Mouse (Mus musculus) heart, embryonic 16.5 days (tissue): Measurements from ENCODE around the gene Naa40. TPM values are rescaled to one million over a fixed set of nuclear protein-coding genes. Genes with fewer than 3 reads are reported as not detected.

ENCODE experiments used
- ATAC-seq: fragments of 200-750 bp; cut with Nextera tagmentation; replicated peaks from 2 replicates; pipeline ENCODE4 v1.8.0; 2017; ENCODE audit warnings: moderate number of reproducible peaks; ENCODE audit not compliant: insufficient read depth, low FRiP score; ENCODE audit errors: extremely low read depth
- H3K27ac ChIP-seq: fragments of 300-500 bp; sonication (generic); 2 replicates; pipeline ENCODE4 v1.5.1; 2014; ENCODE audit warnings: mild to moderate bottlenecking, low read length, control low read depth, moderate library complexity
- H3K27me3 ChIP-seq: fragments of 300-500 bp; sonication (generic); 2 replicates; pipeline ENCODE4 v1.6.1; 2014; ENCODE audit warnings: low read length, mixed read lengths; ENCODE audit not compliant: control insufficient read depth, insufficient read depth
- H3K36me3 ChIP-seq: fragments of 300-500 bp; sonication (generic); 2 replicates; pipeline ENCODE4 v1.6.1; 2014; ENCODE audit not compliant: control insufficient read depth, insufficient read depth
- H3K4me1 ChIP-seq: fragments of 300-500 bp; sonication (generic); 2 replicates; pipeline ENCODE4 v1.6.1; 2014; ENCODE audit warnings: low read length, mixed read lengths; ENCODE audit not compliant: control insufficient read depth, insufficient read depth
- H3K4me2 ChIP-seq: fragments of 300-500 bp; sonication (generic); 2 replicates; pipeline ENCODE4 v1.6.1; 2014; ENCODE audit warnings: low read depth, mild to moderate bottlenecking, control low read depth, low read length
- H3K4me3 ChIP-seq: fragments of 300-500 bp; sonication (generic); 2 replicates; pipeline ENCODE4 v1.5.1; 2014; ENCODE audit warnings: mild to moderate bottlenecking, control low read depth, low read length
- H3K9ac ChIP-seq: fragments of 300-500 bp; sonication (generic); 2 replicates; pipeline ENCODE4 v1.6.1; 2014; ENCODE audit warnings: low read length, control low read depth
- H3K9me3 ChIP-seq: fragments of 300-500 bp; sonication (generic); replicated peaks from 2 replicates; pipeline ENCODE4 v1.6.1; 2016; ENCODE audit warnings: low read length; ENCODE audit not compliant: control insufficient read depth
- WGBS: fragments of 180-500 bp; shearing (Covaris S2); extraction: QIAGEN DNeasy Blood & Tissue Kit; methylation state at CpG from one replicate; pipeline ENCODE4 v1.1.7; 2014; 5-methylcytosine and 5-hydroxymethylcytosine counted together
- polyA plus RNA-seq: library from polyadenylated mRNA; unstranded; fragments of >200 nt; fragmentation: Nextera tagmentation; extraction: Ambion mirVana; gene quantifications from 2 replicates; pipeline ENCODE4 v1.2.1, GENCODE M21; 2015

The Naa40 gene
- polyA plus RNA-seq, 1 experiment from 2014 or later: 59.3 TPM

DNA sequence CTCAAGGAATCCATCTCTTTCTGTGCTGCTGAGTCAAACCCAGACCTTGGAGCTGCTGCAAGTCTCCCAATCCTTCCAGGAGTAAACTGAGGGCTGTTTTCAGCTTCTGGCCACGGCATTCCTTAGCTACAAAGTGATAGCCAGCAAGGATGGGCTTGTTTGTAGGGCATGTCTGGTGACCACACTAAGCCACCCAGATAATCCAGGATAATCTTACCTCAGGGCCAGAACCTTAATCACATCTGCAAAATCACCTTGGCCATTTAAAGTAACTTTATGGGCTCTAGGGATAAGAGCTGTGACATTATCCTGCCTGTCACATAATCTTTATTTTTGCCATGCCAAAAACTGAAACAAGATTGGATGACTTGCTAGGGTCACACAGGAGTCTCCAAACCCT is 28.8 kb downstream of the Naa40 start:
- H3K36me3 ChIP-seq: peaks cover 21% of the 10 kb centered on the region
- H3K9ac ChIP-seq: no peak overlapping the region
- ATAC-seq: no peak
- H3K27me3 ChIP-seq: no peaks in the 10 kb centered on the region
- no peaks in the 10 kb centered on the region for H3K9me3 ChIP-seq
- H3K4me1 ChIP-seq: peaks cover 27% of the 10 kb centered on the region
- no peak overlapping the region for H3K4me3 ChIP-seq
- 69% methylated on average over 1 of the region's 1 CpGs for WGBS
- no peak overlapping the region for H3K4me2 ChIP-seq
- no peak overlapping the region for H3K27ac ChIP-seq

DNA sequence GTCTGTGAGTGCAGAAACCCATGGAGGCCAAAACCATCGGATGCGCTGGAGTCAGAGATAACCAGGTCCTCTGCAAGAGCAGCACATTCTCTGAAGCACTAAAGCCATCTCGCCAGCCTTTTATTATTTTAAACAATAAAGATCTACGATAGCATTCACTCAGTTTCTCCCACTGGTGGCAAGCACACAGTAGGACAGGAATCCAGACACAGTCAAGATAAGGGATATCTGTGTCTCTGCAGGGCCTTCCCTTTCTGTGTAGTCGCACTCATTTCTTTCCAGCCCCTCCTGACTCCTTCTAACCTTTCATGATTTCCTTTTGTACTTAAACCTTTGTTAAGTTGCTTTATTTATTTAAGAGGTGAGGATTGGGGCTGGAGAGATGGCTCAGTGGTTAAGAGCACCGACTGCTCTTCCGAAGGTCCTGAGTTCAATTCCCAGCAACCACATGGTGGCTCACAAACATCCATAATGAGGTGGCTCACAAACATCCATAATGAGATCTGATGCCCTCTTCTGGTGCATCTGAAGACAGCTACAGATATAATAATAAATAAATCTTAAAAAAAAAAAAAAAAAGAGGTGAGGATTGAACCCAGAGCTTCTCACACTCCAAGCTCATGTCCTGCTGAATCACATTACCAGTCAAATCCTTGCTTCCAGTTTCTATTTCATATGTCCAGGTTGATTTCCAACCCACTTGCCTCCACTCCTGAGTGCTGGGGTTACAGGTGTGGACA is 30.9 kb downstream of the Naa40 start:
- Histone ChIP-seq H3K9me3 (no peaks in the 10 kb centered on the region), H3K36me3 (peaks cover 21% of the 10 kb centered on the region), H3K4me3 (no peak overlapping the region), H3K27me3 (no peaks in the 10 kb centered on the region), H3K9ac (no peak overlapping the region), H3K27ac (no peak overlapping the region), H3K4me2 (no peak overlapping the region), H3K4me1 (peaks cover 21% of the 10 kb centered on the region)
- WGBS: 85% methylated on average over 7 of the region's 7 CpGs
- no peak for ATAC-seq

DNA sequence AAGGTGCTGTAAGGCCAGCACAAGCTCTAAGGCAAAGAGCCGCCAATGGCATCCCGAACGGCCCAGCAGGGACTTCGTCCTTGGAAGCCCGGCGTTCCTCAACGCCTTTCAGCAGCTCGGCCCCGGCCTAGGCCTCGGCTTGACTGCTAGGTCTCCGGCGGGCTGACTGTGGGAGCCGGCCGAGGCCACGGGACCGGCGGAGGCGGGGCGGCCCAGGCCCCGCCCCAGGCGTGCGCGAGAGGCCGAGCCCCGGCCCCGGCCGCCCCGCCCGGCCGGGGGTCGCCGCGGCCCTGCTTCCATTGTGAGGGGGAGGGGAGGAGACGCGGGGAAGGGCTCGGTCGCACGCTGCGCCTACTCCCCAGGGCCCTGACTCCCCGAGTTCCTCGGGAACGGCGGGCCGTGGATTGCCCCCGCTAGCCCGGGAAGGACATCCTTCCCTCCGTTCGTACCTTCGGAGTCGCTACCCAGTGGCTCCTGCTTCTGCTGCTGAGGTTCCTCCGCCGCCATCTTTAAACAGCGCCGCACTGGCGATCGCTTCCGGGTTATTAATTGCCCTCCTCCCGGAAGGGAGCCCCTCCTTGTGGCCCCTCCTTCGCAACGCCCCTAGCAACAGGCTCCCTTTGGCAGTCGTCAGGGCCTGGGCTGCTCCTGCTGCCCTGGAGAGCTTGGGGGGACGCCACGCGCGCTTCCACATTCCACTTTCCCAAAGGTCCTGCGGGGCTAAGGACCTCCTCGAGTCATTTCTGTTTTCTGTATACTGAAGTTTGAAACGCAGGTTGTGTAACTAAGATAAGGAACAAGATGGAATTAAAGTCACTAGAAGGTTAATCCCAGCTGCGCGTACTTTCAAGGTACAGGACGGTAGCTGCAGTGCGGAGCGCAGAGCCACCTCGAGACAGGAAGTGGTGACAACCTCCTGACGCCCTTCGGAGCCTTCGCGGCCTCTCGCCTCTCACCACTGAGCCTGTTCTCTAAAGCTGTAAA is 34.9 kb downstream of the Naa40 start, which contains the start of gene Otub1:
TSS of gene Otub1 (minus strand) at position 564 of the 984 bp plus-strand sequence.
- H3K36me3 ChIP-seq: peaks cover 20% of the 10 kb centered on the region
- ATAC-seq: peak; percentile 98
- peak within 1 kb of the TSS; percentile 60 for H3K4me2 ChIP-seq
- peak within 1 kb of the TSS; percentile 95 for H3K4me3 ChIP-seq
- peaks cover 24% of the 10 kb centered on the region for H3K4me1 ChIP-seq
- H3K27ac ChIP-seq: peak within 1 kb of the TSS; percentile 99
- WGBS: under 1% methylated on average over 73 of the region's 79 CpGs
- no peaks in the 10 kb centered on the region for H3K27me3 ChIP-seq
- no peaks in the 10 kb centered on the region for H3K9me3 ChIP-seq
- peak within 1 kb of the TSS; percentile 92 for H3K9ac ChIP-seq

DNA sequence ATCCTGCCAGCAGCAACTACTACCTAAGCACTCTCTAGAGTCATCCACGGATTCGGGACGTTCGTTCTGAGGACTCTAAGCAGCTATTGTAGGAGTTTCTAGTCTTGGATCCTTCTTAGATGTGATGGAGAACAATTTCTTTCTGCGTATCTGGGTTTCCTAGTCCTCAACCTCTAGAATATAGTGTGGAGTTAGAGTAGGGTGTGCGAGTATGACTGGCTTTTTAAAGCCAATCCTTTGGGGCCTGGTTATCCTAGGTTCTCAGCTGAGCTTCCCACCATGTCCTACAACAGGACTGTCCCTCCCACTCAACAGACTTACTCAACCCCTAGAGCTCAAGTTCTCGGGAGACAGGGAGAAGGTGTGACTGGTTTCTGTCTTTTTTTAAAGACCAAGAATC is 35.7 kb downstream of the Naa40 start:
- Histone ChIP-seq H3K9me3 (no peaks in the 10 kb centered on the region), H3K36me3 (peaks cover 24% of the 10 kb centered on the region), H3K4me3 (peak overlapping the region; percentile 95), H3K27ac (peak overlapping the region; percentile 99), H3K9ac (peak overlapping the region; percentile 92), H3K4me1 (peaks cover 24% of the 10 kb centered on the region), H3K27me3 (no peaks in the 10 kb centered on the region), H3K4me2 (peak overlapping the region; percentile 60)
- WGBS: 18% methylated on average over 7 of the region's 7 CpGs
- ATAC-seq: no peak

DNA sequence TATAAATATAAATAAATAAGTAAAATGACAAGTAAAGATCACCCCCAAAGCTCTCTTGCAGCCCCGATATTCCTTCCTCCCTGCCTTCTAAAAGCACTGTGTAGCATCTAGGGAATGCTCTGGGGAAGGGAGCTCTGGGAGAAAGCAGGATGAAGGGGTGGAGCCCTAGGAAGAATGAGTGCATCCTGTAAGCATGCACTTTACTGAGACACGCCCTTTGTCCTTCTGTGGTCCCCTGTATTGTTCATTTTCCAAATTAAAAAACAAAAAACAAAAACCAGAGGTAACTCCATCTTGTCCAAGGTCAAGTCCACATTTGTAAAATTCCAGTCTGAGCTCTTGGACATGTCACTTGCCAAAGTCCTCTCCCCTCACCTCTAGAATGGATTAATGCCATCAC is 36.1 kb downstream of the Naa40 start:
- Histone ChIP-seq H3K9me3 (no peaks in the 10 kb centered on the region), H3K4me2 (peak overlapping the region; percentile 60), H3K27ac (peak overlapping the region; percentile 99), H3K27me3 (no peaks in the 10 kb centered on the region), H3K4me1 (peaks cover 24% of the 10 kb centered on the region), H3K9ac (peak overlapping the region; percentile 92), H3K4me3 (peak overlapping the region; percentile 95), H3K36me3 (peaks cover 28% of the 10 kb centered on the region)
- 37% methylated on average over 2 of the region's 2 CpGs for WGBS
- ATAC-seq: no peak

DNA sequence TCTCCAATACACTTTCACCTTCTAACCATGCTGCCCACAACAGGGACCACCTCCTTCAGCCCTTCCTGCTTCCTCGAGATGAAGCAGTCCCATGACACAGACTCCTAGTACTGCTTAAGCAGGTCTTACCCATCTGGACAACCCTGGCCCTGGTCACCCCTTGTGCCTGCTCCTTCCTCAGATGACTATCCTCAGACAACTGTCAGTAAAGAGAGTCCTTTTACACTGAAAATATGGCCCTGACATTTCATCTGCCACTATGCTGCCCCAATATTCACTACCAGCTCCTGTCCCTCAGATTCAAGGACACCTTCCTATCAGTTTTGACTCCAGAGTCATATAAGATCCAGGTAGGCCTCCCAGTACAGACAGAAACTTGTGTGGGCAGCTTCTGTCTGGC is 40.6 kb downstream of the Naa40 start:
- no peak overlapping the region for H3K27ac ChIP-seq
- ATAC-seq: no peak
- H3K36me3 ChIP-seq: peaks cover 52% of the 10 kb centered on the region
- no peaks in the 10 kb centered on the region for H3K9me3 ChIP-seq
- WGBS: 52% methylated on average over 1 of the region's 1 CpGs
- H3K4me2 ChIP-seq: no peak overlapping the region
- H3K9ac ChIP-seq: no peak overlapping the region
- no peaks in the 10 kb centered on the region for H3K27me3 ChIP-seq
- no peak overlapping the region for H3K4me3 ChIP-seq
- H3K4me1 ChIP-seq: peaks cover 33% of the 10 kb centered on the region

DNA sequence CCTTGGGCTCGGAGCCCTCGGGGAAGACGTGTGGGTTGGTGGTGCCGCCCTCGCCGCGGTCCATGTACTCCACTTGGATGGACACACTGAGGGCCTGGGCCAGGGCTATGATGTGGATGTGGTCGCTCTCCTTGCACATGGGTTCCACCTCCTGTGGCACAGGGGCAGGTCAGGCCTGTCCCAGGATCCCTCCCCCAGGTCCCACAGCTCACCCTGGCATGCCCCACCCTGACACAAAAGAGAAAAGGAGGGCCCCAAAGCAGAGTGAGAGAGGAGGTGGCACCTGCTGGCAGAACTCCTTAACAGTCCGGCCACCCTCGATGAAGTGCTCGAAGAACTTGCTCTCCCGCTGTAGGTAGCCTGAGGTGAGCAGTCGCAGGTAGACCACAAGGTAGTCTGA is 41.9 kb downstream of the Naa40 start:
- no peak overlapping the region for H3K4me3 ChIP-seq

DNA sequence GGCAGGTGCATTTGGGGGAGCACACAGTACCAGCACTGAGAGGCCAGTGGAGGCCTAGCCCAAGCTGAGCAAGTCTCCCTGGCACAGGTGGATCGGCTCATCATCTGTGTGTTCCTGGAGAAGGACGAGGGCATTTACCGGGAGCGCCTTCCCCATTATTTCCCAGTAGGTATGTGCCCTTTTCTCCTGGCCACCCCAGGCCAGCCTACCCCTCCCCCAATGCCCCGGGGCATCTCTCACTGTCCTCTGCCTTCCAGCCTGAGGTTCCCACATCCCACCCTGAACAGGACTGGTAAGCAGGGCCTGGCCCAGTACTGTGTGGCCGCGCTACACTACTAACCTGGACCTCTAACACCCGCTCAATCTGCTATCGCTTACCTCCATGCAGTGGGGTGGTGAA is 43.5 kb downstream of the Naa40 start:
- no peak overlapping the region for H3K4me2 ChIP-seq
- ATAC-seq: no peak
- no peaks in the 10 kb centered on the region for H3K27me3 ChIP-seq
- no peaks in the 10 kb centered on the region for H3K9me3 ChIP-seq
- WGBS: 85% methylated on average over 9 of the region's 9 CpGs
- H3K4me3 ChIP-seq: no peak overlapping the region
- no peak overlapping the region for H3K27ac ChIP-seq
- peaks cover 36% of the 10 kb centered on the region for H3K36me3 ChIP-seq
- H3K4me1 ChIP-seq: peaks cover 20% of the 10 kb centered on the region
- no peak overlapping the region for H3K9ac ChIP-seq

More for the DNA sequence above, 41.9 kb downstream of the Naa40 start:
- Histone ChIP-seq H3K36me3 (peaks cover 52% of the 10 kb centered on the region), H3K4me1 (peaks cover 23% of the 10 kb centered on the region), H3K4me2 (no peak overlapping the region), H3K27ac (no peak overlapping the region), H3K9me3 (no peaks in the 10 kb centered on the region), H3K27me3 (no peaks in the 10 kb centered on the region), H3K9ac (no peak overlapping the region)
- WGBS: 90% methylated on average over 13 of the region's 13 CpGs
- ATAC-seq: no peak
